Mouse (Mus musculus) small intestine, adult 2 months (tissue): ENCODE data around the gene Neurl2.

Experiments
- CTCF ChIP-seq: fragments of 200-500 bp; IDR thresholded peaks from 2 replicates; pipeline ENCODE4 v1.5.1; 2012; ENCODE audit warnings: low read depth, mild to moderate bottlenecking, control low read depth, inconsistent platforms, low read length, moderate library complexity, mixed read lengths; ENCODE audit not compliant: insufficient replicate concordance, insufficient read length; ENCODE audit errors: extremely low read depth
- POLR2A ChIP-seq: fragments of 200-500 bp; IDR thresholded peaks from 2 replicates; pipeline ENCODE4 v1.6.1; 2012; ENCODE audit warnings: low read depth, mild to moderate bottlenecking, control low read depth, inconsistent platforms, low read length, moderate library complexity

DNA sequence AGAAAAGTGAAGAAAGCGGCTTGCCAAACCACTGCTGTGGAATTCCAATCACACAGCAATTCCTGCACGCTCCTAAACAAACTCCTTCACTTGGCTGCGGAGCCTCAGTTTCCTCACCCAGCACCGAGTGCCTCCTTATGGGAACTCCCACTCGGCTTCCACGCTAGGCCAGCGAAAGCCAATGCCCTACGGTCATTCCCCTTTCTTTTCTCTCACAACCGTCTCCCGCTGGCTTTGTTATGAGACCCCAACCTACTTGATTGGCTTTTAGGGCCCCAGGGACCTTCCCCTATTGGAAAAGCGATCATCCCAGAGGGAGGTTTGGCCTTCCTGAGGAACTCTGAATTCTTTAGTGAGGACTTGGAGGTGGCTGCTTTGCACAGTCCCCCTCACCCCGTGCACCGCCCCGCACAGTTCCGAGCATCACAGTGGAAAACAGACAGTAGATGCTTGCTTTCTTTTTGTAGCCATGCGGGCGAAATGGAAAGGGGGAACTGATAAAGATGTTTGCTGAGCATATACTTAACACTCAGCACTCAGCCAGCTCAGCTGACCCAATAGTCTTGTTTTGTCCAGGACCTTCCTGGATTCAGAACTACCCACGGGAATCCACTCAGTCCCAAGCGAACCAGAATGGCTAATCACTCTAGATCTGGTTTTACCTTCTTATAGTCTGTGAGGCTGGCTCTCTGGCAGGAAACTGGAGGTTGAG, 24.7 kb upstream of the Neurl2 start:
- TF ChIP-seq POLR2A = no peak
- no peak for TF ChIP-seq CTCF
